Mouse (Mus musculus) limb, embryonic 10.5 days (tissue): ENCODE measurements around the gene 1810010D01Rik. TPM values are rescaled to one million over a fixed set of nuclear protein-coding genes. Genes with fewer than 3 reads are reported as not detected.

ENCODE experiments used
- DNase-seq: peaks from one replicate; pipeline ENCODE4 v3.0.0-alpha.2; 2017; ENCODE audit warnings: low spot score
- H3K27ac ChIP-seq: fragments of 300-500 bp; sonication (generic); 2 replicates; pipeline ENCODE4 v1.5.1; 2016; ENCODE audit warnings: mild to moderate bottlenecking
- H3K27me3 ChIP-seq: fragments of 300-500 bp; sonication (generic); 2 replicates; pipeline ENCODE4 v1.6.1; 2016; ENCODE audit warnings: low read depth, mild to moderate bottlenecking; ENCODE audit not compliant: poor library complexity, severe bottlenecking
- H3K36me3 ChIP-seq: fragments of 300-500 bp; sonication (generic); 2 replicates; pipeline ENCODE4 v1.6.1; 2016; ENCODE audit warnings: mild to moderate bottlenecking, moderate library complexity
- H3K4me1 ChIP-seq: fragments of 300-500 bp; sonication (generic); 2 replicates; pipeline ENCODE4 v1.6.1; 2016
- H3K4me3 ChIP-seq: fragments of 300-500 bp; sonication (generic); 2 replicates; pipeline ENCODE4 v1.5.1; 2016; ENCODE audit warnings: mild to moderate bottlenecking, moderate library complexity
- H3K9me3 ChIP-seq: fragments of 300-500 bp; sonication (generic); replicated peaks from 2 replicates; pipeline ENCODE4 v1.6.1; 2016; ENCODE audit warnings: mild to moderate bottlenecking
- WGBS: fragments of 180-500 bp; shearing (Covaris S2); methylation state at CpG from one replicate; pipeline ENCODE4 v1.1.7; 2016; 5-methylcytosine and 5-hydroxymethylcytosine counted together
- polyA plus RNA-seq: library from polyadenylated mRNA; unstranded; fragments of >200 nt; fragmentation: Nextera tagmentation; extraction: Ambion mirVana; gene quantifications from 2 replicates; pipeline ENCODE4 v1.2.1, GENCODE M21; 2016

Gene 1810010D01Rik
- polyA plus RNA-seq, 1 experiment from 2014 or later: 0.33 TPM

- Histone ChIP-seq H3K4me1 (peaks cover 18% of the 10 kb centered on the region), H3K4me3 (no peak overlapping the region), H3K27me3 (no peaks in the 10 kb centered on the region), H3K27ac (no peak overlapping the region), H3K9me3 (no peaks in the 10 kb centered on the region), H3K36me3 (no peaks in the 10 kb centered on the region)
- WGBS: 88% methylated on average over 10 of the region's 10 CpGs
- no peak for DNase-seq
Measured at GRCm38 (mm10) chr7:145234841-145235790, 27.2 kb upstream of the 1810010D01Rik start.

DNA sequence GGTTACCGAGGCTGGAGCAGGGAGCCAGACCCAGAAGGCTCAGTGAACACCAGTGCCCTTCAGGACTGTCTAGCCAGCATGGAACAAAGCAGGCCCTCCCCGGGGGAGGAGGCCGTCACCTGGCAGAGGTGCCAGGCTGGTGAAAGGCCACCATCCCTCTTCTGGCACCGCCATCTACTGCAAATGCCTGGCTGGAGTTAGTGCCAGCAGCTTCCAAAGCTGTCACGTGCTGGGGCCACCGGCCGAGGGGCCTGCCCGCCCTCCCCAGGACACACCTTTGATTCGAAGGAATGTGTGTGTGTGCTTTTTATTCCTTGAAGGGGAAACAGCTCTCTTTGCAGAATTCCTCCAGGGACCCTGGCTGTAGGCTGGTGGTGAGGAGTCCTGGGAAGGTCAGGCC is 23.7 kb upstream of the 1810010D01Rik start:
- no peaks in the 10 kb centered on the region for H3K36me3 ChIP-seq
- H3K4me3 ChIP-seq: no peak overlapping the region
- H3K9me3 ChIP-seq: no peaks in the 10 kb centered on the region
- peak overlapping the region; percentile 46; the same call in 1 of the 2 replicates for H3K27ac ChIP-seq
- no peaks in the 10 kb centered on the region for H3K27me3 ChIP-seq
- H3K4me1 ChIP-seq: peaks cover 5% of the 10 kb centered on the region; the same call in 1 of the 2 replicates
- WGBS: 79% methylated on average over 9 of the region's 9 CpGs
- DNase-seq: no peak

- 92% methylated on average over 6 of the region's 6 CpGs for WGBS
Measured at GRCm38 (mm10) chr7:145226641-145227040, 18.7 kb upstream of the 1810010D01Rik start.

GRCm38 (mm10) chr7:145225626-145226025 is 17.7 kb upstream of the 1810010D01Rik start:
- 89% methylated on average over 6 of the region's 6 CpGs for WGBS
- DNase-seq: no peak
- no peak overlapping the region for H3K4me3 ChIP-seq
- H3K36me3 ChIP-seq: no peaks in the 10 kb centered on the region
- peaks cover 17% of the 10 kb centered on the region for H3K4me1 ChIP-seq
- no peak overlapping the region for H3K27ac ChIP-seq
- H3K9me3 ChIP-seq: no peaks in the 10 kb centered on the region
- H3K27me3 ChIP-seq: no peaks in the 10 kb centered on the region

More at GRCm38 (mm10) chr7:145226641-145227040, 18.7 kb upstream of the 1810010D01Rik start:
- H3K4me1 ChIP-seq: peaks cover 15% of the 10 kb centered on the region
- no peak for DNase-seq
- H3K9me3 ChIP-seq: no peaks in the 10 kb centered on the region
- no peak overlapping the region for H3K27ac ChIP-seq
- no peaks in the 10 kb centered on the region for H3K36me3 ChIP-seq
- no peak overlapping the region for H3K4me3 ChIP-seq
- H3K27me3 ChIP-seq: no peaks in the 10 kb centered on the region

GRCm38 (mm10) chr7:145221841-145222689 is 14.1 kb upstream of the 1810010D01Rik start:
- WGBS: 24% methylated on average over 2 of the region's 2 CpGs
- no peaks in the 10 kb centered on the region for H3K27me3 ChIP-seq
- H3K9me3 ChIP-seq: no peaks in the 10 kb centered on the region
- peak overlapping the region; percentile 58 for H3K27ac ChIP-seq
- H3K4me1 ChIP-seq: peaks cover 17% of the 10 kb centered on the region
- H3K4me3 ChIP-seq: no peak overlapping the region
- no peaks in the 10 kb centered on the region for H3K36me3 ChIP-seq
- DNase-seq: no peak

GRCm38 (mm10) chr7:145221346-145221745 is 13.4 kb upstream of the 1810010D01Rik start:
- H3K4me3 ChIP-seq: no peak overlapping the region
- DNase-seq: no peak
- no peaks in the 10 kb centered on the region for H3K27me3 ChIP-seq
- 0 out of 2 replicates have a peak overlapping the region, but pooled peaks have one; percentile 58 for H3K27ac ChIP-seq
- WGBS: 59% methylated on average over 2 of the region's 2 CpGs
- no peaks in the 10 kb centered on the region for H3K9me3 ChIP-seq
- peaks cover 24% of the 10 kb centered on the region for H3K4me1 ChIP-seq
- H3K36me3 ChIP-seq: no peaks in the 10 kb centered on the region

- H3K4me3 ChIP-seq: no peak overlapping the region
- peaks cover 29% of the 10 kb centered on the region for H3K4me1 ChIP-seq
- no peaks in the 10 kb centered on the region for H3K36me3 ChIP-seq
- H3K27me3 ChIP-seq: no peaks in the 10 kb centered on the region
- no peak overlapping the region for H3K27ac ChIP-seq
- WGBS: 89% methylated on average over 9 of the region's 9 CpGs
- no peak for DNase-seq
- no peaks in the 10 kb centered on the region for H3K9me3 ChIP-seq
Measured at GRCm38 (mm10) chr7:145219420-145219831, 11.5 kb upstream of the 1810010D01Rik start.

DNA sequence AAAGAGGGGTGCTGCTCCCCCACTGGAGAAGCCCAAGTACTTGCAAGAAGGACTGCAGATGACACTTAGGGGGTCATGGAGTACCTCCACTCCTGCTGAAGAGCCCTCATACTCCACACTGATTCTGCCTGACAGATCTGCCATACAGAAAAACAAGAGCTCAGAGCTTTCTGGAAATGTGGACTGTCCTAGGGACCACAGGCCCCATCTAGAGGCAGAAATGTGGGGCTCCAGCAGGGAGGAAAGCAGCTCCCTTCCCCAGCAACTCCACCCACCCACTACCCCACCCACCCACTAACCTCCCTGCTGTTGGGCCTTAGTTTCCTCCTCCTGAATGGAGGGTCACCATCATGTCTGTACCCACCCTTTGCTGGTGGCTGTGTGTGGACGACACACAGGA is 8.7 kb upstream of the 1810010D01Rik start:
- H3K4me3 ChIP-seq: no peak overlapping the region
- DNase-seq: no peak
- peak overlapping the region; percentile 76 for H3K27ac ChIP-seq
- H3K27me3 ChIP-seq: no peaks in the 10 kb centered on the region
- no peaks in the 10 kb centered on the region for H3K36me3 ChIP-seq
- H3K9me3 ChIP-seq: no peaks in the 10 kb centered on the region
- 52% methylated on average over 1 of the region's 1 CpGs for WGBS
- peaks cover 31% of the 10 kb centered on the region for H3K4me1 ChIP-seq

DNA sequence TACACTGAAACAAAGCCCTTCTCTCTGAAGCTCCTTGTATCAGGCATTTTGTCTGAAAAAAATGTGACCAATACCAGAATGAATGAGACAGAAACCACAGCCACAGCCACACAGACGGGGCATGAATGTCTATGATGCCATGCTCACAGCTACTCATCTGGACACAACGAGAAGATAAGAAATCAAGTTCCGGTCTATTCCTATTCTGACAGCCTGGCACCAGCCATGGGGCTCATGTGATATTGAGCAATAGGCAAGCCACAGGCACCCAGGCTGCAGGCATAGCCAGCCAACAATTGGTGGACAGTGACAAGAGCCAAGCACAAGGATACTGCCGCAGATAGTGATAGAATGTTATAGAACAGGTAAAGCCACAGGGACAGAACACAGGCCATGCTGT is 7.6 kb upstream of the 1810010D01Rik start:
- Histone ChIP-seq H3K4me1 (peaks cover 39% of the 10 kb centered on the region), H3K4me3 (no peak overlapping the region), H3K27me3 (no peaks in the 10 kb centered on the region), H3K9me3 (no peaks in the 10 kb centered on the region), H3K27ac (peak overlapping the region; percentile 36), H3K36me3 (no peaks in the 10 kb centered on the region)
- 92% methylated on average over 4 of the region's 4 CpGs for WGBS
- no peak for DNase-seq

GRCm38 (mm10) chr7:145211680-145212659 is 4.1 kb upstream of the 1810010D01Rik start:
- Histone ChIP-seq H3K27ac (peak overlapping the region; percentile 89), H3K9me3 (no peaks in the 10 kb centered on the region), H3K4me3 (no peak overlapping the region), H3K36me3 (no peaks in the 10 kb centered on the region), H3K4me1 (peaks cover 52% of the 10 kb centered on the region), H3K27me3 (no peaks in the 10 kb centered on the region)
- peak; percentile 65 for DNase-seq
- 17% methylated on average over 14 of the region's 14 CpGs for WGBS

- H3K27ac ChIP-seq: peak overlapping the region; percentile 89
- no peaks in the 10 kb centered on the region for H3K9me3 ChIP-seq
- DNase-seq: no peak
- 82% methylated on average over 4 of the region's 4 CpGs for WGBS
- H3K4me1 ChIP-seq: peaks cover 54% of the 10 kb centered on the region
- H3K36me3 ChIP-seq: no peaks in the 10 kb centered on the region
- no peaks in the 10 kb centered on the region for H3K27me3 ChIP-seq
- no peak overlapping the region for H3K4me3 ChIP-seq
Measured at GRCm38 (mm10) chr7:145210477-145211070, 2.7 kb upstream of the 1810010D01Rik start.
